Mouse (Mus musculus) brain, embryonic 14.5 days (tissue): ENCODE data around the gene Porcn.

ENCODE experiments used
- CTCF ChIP-seq: fragments of 200-500 bp; IDR thresholded peaks from 2 replicates; pipeline ENCODE4 v1.5.1; 2012; ENCODE audit warnings: inconsistent platforms, mild to moderate bottlenecking, moderate library complexity, borderline replicate concordance; ENCODE audit not compliant: insufficient read depth, insufficient read length; ENCODE audit errors: extremely low read depth
- POLR2A ChIP-seq: fragments of 200-500 bp; IDR thresholded peaks from 2 replicates; pipeline ENCODE4 v1.6.1; 2012; ENCODE audit warnings: mild to moderate bottlenecking, inconsistent platforms, borderline replicate concordance; ENCODE audit not compliant: poor library complexity, insufficient read depth, insufficient read length, severe bottlenecking; ENCODE audit errors: extremely low read depth

DNA sequence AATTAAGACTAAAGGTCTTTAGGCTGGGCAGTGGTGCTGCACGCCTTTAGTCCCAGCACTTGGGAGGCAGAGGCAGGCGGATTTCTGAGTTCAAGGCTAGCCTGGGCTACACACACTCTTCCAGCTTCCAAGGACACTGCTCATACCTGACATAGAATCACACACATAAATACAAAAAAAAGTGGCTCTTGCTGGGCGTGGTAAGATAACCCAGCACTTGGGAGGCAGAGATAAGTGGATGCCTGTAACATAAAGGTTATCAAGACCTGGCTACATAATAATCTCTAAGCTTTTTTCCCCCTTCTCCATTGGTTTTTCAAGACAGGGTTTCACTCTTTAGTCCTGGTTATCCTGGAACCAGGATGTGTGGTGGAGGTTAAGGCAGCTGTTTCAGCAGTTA lies 27.3 kb upstream of the Porcn start:
- TF ChIP-seq CTCF (no peak), POLR2A (no peak)
